Mouse (Mus musculus) kidney, adult 2 months (tissue): ENCODE measurements around the gene Zfp821.

Experiments
- CTCF ChIP-seq: fragments of 200-500 bp; conservative IDR thresholded peaks from 2 replicates; pipeline ENCODE4 v1.5.1; 2011; ENCODE audit warnings: low read depth, mild to moderate bottlenecking, control low read depth, low read length, moderate library complexity, mixed read lengths; ENCODE audit not compliant: insufficient read depth, insufficient read length
- POLR2A ChIP-seq: fragments of 200-500 bp; IDR thresholded peaks from one replicate; pipeline ENCODE4 v1.6.1; 2011; ENCODE audit warnings: low read depth, low read length, control low read depth

DNA sequence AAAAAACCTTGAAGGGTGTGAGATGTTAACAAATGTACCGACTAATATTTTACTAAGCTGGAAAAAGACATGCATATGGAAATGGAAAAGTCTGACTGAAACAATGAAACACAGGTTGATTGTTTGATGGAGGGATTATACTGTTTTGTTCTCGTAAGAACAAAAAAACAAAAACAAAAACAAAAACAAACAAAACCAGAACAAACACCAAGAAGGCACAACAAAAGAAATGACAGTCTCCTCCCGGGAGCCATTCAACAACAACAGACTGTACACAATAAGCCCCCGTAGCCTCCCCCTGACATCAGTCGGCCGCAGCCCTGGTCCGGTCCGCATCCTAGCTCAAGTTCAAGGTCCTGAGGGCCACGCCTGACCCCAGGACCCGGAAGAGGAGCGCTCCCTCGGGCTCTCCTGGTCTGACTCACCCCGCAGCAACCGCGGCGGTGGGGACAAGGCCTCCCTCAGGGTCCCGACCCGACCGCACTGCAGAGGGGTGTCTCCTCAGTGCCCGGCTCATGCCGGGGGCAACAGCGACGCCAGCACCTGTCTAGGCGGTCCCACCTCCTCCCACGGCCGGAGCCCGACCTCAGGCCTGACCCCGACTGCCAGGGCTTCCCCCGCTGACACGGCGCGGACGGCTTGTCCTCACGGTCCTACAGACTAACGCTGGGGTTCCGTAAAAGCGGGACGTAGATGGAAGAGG, 12.8 kb upstream of the Zfp821 start:
- TF ChIP-seq CTCF = no peak
- TF ChIP-seq POLR2A = no peak
